Mouse (Mus musculus): ENCODE results near the gene Drd5.

Gene Drd5

DNA sequence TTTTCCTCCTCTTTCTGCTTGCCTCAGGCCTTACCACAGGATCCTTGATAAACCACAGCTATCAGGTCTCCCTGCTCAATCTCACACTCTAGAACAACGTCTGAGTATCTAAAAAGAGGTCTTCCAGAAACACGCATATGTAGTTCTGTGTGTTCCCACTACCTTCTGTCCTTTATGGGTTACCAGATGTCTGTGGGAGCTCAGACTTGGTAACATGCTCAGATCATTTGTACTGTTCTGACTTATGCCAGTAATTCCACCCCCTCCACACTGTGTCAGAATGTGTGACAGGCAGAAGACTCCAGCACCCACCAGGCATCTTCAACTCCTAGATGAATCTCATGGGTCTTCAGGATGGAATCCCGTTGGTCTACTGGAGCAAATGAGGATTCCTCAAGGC, 37.8 kb downstream of the Drd5 start:
- no peak for DNase-seq

- DNase-seq: no peak
Observed at GRCm38 (mm10) chr5:38359716-38360115, 40.5 kb downstream of the Drd5 start.

GRCm38 (mm10) chr5:38364396-38364795, 45.2 kb downstream of the Drd5 start:
- DNase-seq: no peak

- no peak for DNase-seq
Observed at GRCm38 (mm10) chr5:38365521-38365920, 46.4 kb downstream of the Drd5 start.

DNA sequence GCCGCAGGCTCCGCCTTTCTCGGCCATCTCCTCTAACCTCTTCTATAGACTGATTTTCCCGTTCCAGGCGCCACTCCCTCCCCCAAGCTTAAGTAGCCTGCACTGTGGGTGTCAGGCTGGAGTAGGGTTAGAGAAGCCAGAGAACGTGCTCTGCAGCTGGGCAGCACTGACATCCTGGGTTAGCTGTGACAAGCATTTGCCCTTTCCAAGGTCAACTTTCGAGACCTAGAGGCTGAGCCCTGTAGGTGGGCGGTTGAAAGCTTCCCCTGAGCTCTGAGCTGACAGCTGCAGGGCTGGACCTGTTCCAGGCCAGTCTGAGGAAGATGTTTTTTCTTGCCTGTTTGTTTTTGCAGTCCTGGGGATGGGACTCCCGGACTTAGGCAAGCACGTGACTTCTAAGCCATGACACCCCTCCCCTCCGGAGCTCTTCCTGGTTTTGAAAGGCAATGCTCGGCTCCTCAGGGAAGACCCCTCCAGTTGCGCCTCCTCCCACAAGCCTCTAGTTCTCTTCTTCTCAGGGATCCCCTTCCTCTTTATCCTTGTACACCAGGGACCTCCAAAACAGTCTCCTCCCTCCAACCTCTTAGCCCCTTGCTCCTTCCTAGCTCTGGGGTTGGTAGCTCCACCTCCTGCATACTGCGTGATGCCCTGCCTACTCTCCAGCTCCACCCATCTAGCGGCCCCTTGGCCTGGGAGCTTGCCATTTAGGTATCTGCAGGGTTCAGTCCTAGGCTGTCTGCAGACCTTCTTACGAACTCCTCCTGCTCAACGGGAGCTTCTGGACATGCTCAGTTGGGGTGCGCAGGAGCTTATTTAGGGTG, 47.7 kb downstream of the Drd5 start:
- peak; percentile 40 to 44 for DNase-seq

DNA sequence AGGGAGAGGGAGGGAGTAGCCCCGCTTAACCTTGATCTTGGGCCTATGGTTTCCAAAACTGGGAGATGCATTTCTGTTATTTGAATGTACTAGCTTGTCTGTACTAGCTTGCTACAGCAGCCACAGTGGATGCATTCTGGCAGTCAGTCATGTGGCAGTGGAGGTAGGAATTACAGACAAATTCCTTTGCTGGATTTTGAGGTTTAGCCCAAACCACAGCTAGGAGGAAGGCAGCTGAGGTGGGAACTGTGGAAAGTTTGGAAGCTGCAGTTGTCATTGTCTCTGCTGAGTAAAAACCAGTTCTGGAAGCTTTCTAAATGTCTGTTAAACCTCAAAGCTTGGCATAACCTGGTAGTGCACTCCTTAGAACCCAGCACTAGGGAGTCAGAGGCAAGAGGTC, 52.1 kb downstream of the Drd5 start:
- no peak for DNase-seq
